Mouse (Mus musculus) limb, embryonic 10.5 days (tissue): ENCODE results near the gene Fscn3. TPM values are rescaled to one million over a fixed set of nuclear protein-coding genes. Genes with fewer than 3 reads are reported as not detected.

Experiments
- DNase-seq: peaks from one replicate; pipeline ENCODE4 v3.0.0-alpha.2; 2017; ENCODE audit warnings: low spot score
- H3K27ac ChIP-seq: fragments of 300-500 bp; sonication (generic); 2 replicates; pipeline ENCODE4 v1.5.1; 2016; ENCODE audit warnings: mild to moderate bottlenecking
- H3K27me3 ChIP-seq: fragments of 300-500 bp; sonication (generic); 2 replicates; pipeline ENCODE4 v1.6.1; 2016; ENCODE audit warnings: low read depth, mild to moderate bottlenecking; ENCODE audit not compliant: poor library complexity, severe bottlenecking
- H3K36me3 ChIP-seq: fragments of 300-500 bp; sonication (generic); 2 replicates; pipeline ENCODE4 v1.6.1; 2016; ENCODE audit warnings: mild to moderate bottlenecking, moderate library complexity
- H3K4me1 ChIP-seq: fragments of 300-500 bp; sonication (generic); 2 replicates; pipeline ENCODE4 v1.6.1; 2016
- H3K4me3 ChIP-seq: fragments of 300-500 bp; sonication (generic); 2 replicates; pipeline ENCODE4 v1.5.1; 2016; ENCODE audit warnings: mild to moderate bottlenecking, moderate library complexity
- H3K9me3 ChIP-seq: fragments of 300-500 bp; sonication (generic); replicated peaks from 2 replicates; pipeline ENCODE4 v1.6.1; 2016; ENCODE audit warnings: mild to moderate bottlenecking
- WGBS: fragments of 180-500 bp; shearing (Covaris S2); methylation state at CpG from one replicate; pipeline ENCODE4 v1.1.7; 2016; 5-methylcytosine and 5-hydroxymethylcytosine counted together
- polyA plus RNA-seq: library from polyadenylated mRNA; unstranded; fragments of >200 nt; fragmentation: Nextera tagmentation; extraction: Ambion mirVana; gene quantifications from 2 replicates; pipeline ENCODE4 v1.2.1, GENCODE M21; 2016

Fscn3 gene
- not detected in 2 replicates for polyA plus RNA-seq

DNA sequence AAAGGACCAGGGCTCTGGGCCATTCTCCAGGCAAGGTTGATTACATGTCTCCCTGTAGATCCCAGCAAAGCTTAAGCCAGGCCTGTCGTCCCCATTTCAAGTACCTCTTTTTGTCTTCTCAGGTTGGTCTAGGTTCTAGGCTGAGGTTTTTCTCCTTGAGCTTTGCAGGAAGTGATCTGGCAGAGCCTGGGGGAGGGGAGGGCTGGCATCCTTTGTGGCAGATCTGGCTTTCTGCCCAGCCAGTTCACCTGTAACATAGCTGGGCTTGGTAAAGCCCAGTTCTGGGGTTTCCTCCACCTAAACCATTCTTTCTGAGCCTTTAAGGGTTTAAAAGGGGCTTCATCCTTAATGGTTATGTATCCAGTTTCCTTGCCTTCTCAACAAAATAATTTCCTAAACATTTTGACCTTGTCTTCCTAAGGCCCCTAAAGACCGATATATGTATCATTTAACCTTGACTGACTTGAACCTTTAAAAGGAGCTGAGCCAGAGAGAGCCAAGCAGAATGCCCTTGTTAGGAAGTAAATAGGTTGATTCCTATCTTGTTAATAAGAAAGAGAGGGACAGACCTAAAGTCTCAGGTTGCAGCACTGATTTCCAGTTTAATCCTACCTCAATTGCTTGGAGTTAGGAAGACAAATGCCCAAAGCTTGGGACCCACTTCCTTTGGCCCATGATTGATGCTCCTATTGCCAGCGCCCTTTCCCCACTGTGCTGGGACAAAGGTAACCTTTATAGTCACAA is at the start of gene Fscn3:
Gene Fscn3 (plus strand): TSS at position 694 of the 744 bp plus-strand sequence.
- H3K4me3 ChIP-seq: no peak within 1 kb of the TSS
- peaks cover 9% of the 10 kb centered on the region for H3K4me1 ChIP-seq
- H3K27me3 ChIP-seq: no peaks in the 10 kb centered on the region
- no peaks in the 10 kb centered on the region for H3K9me3 ChIP-seq
- peaks cover 27% of the 10 kb centered on the region for H3K36me3 ChIP-seq
- no peak within 1 kb of the TSS for H3K27ac ChIP-seq
- DNase-seq: no peak
- WGBS: 84% methylated on average over 3 of the region's 3 CpGs

DNA sequence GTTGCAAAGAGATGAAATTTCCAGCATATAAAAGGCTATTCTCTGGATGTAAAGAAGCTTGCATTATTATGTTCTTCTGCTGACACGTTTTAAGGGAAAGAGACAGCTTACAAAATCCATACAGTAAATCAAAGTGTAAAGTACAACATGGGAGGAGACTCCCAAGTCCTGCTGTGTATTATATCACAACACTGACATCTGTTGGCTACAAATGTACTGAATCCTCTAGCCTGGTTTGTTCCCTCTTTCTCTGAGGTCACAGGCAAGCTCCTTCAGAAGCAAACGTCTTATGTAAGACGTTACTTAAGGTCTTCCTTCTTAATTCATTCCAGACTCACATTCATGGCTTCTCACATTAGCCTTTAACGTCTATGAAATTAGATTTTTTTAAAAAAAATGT is 45.6 kb upstream of the Fscn3 start:
- no peaks in the 10 kb centered on the region for H3K9me3 ChIP-seq
- H3K4me3 ChIP-seq: no peak overlapping the region
- WGBS: 51% methylated on average over 4 of the region's 4 CpGs
- DNase-seq: no peak
- H3K27me3 ChIP-seq: no peaks in the 10 kb centered on the region
- H3K36me3 ChIP-seq: no peaks in the 10 kb centered on the region
- H3K4me1 ChIP-seq: no peaks in the 10 kb centered on the region
- H3K27ac ChIP-seq: no peak overlapping the region

DNA sequence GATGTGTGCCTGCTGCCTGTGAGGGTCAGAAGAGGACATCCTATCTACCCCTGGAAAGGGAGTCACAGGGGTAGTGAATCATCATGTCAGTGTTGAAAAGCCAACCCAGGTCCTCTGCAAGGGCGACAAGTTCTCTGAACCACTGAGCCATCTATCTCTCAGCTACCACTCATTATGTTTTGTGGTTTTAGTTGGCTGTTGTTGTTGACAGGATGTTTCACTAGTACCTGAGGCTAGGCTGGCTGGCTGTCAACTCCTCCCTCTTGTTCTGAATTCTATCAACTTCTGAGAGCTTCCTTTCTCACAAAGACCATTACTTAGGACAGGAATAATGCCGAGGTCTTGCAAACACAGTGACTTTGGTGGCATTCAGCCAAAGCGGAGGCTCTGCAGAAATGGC is 42.4 kb upstream of the Fscn3 start:
- H3K4me1 ChIP-seq: no peaks in the 10 kb centered on the region
- H3K9me3 ChIP-seq: no peaks in the 10 kb centered on the region
- WGBS: 86% methylated on average over 3 of the region's 3 CpGs

DNA sequence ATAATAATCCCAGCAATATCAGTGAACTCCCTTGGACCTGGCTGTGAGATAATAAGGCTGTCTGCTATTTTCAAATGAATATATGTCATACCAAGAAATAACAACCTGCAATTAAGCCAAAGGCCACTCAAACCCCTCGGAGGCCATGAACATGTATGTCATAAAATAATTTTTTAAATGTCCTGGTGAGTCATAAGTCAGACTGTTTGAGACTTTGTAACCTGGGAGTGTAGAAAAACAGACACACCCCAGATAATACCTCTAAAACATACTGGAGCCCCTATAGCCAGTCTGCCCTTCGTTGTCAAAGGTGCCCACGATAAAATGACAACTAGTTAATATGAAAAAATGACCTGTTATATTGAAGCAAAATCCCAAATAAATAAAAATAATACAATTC is 38.6 kb upstream of the Fscn3 start:
- H3K4me1 ChIP-seq: no peaks in the 10 kb centered on the region
- DNase-seq: no peak
- H3K4me3 ChIP-seq: no peak overlapping the region
- no peak overlapping the region for H3K27ac ChIP-seq
- H3K27me3 ChIP-seq: 0 out of 2 replicates have a peak, but pooled peaks cover 3% of the 10 kb centered on the region
- H3K9me3 ChIP-seq: no peaks in the 10 kb centered on the region
- H3K36me3 ChIP-seq: no peaks in the 10 kb centered on the region
- 91% methylated on average over 3 of the region's 3 CpGs for WGBS

More for the DNA sequence above, 42.4 kb upstream of the Fscn3 start:
- DNase-seq: no peak
- H3K36me3 ChIP-seq: no peaks in the 10 kb centered on the region
- H3K4me3 ChIP-seq: no peak overlapping the region
- H3K27me3 ChIP-seq: no peaks in the 10 kb centered on the region
- H3K27ac ChIP-seq: no peak overlapping the region

DNA sequence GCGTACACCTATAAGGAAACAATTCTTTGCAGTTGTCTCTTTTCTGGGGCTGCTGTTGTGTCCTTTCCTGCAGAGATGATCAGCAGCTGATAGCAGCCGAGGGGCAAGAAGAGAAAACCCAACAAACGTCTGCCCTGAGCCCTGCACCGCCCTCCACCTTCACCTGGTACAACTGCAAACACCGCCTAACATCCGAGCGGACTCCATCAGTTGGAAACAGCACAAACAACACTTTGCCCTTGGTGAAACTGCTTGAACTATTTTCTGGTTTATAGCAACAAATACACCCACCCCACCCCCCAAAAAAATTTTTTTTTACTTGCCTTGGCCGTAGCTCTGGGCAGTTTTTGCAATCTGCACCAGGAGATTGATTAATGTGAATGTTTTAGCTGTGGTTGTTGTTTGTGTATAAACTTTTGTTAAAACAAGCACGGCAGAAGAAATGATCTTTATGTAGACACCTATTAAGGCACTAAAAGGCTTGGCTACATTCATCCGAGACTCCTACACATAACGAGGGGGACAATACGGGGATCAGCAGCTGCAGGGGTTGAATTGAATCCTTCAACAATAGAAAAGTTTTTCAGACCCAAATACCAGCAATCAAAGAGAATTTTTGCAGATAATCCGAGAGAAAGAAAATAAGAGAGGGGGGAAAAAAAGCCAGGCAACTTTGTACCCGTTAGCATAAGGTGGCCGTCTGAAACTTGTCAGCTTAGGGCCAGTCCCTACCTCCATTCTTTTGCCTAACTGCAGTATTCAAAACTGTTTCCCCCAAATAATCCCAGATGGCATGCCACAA is 31.3 kb upstream of the Fscn3 start:
- no peak for DNase-seq
- Histone ChIP-seq H3K27me3 (peaks cover 54% of the 10 kb centered on the region), H3K9me3 (no peaks in the 10 kb centered on the region), H3K36me3 (no peaks in the 10 kb centered on the region), H3K4me1 (peaks cover 11% of the 10 kb centered on the region), H3K27ac (no peak overlapping the region), H3K4me3 (peak overlapping the region; percentile 55; the same call in 1 of the 2 replicates)
- WGBS: 30% methylated on average over 15 of the region's 15 CpGs

DNA sequence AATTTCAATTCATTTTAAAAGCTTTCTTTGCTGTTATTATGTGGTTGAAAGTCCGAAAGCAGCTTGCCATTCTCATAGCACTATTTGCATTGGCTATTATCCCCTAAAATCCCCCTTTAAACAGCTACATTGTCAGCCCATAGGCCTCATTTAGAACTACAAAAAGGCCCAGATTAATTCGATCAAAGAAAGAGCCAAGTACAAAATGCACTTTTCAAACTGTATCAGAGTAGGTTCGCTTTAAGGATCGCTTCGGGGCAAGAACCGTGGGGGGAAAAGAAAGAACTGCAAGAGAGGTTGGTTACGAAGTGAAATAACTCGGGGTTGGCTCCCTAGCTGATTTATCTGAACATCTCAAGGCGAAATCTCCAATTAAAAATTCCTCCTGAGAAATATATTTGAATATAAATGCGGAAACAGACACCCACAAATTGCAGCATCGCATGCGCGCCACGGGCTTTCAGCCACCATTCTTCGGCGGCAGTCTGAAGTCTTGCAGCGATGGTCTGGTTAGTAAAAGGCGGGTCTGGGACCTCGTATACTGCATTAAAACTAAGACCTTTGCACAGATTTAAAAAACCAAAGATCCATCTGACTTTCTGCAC is 30.6 kb upstream of the Fscn3 start:
- Histone ChIP-seq H3K36me3 (no peaks in the 10 kb centered on the region), H3K27me3 (peaks cover 54% of the 10 kb centered on the region), H3K4me1 (peaks cover 11% of the 10 kb centered on the region), H3K9me3 (no peaks in the 10 kb centered on the region), H3K27ac (peak overlapping the region; percentile 77), H3K4me3 (peak overlapping the region; percentile 55)
- 2% methylated on average over 19 of the region's 19 CpGs for WGBS
- peak; percentile 56 for DNase-seq

DNA sequence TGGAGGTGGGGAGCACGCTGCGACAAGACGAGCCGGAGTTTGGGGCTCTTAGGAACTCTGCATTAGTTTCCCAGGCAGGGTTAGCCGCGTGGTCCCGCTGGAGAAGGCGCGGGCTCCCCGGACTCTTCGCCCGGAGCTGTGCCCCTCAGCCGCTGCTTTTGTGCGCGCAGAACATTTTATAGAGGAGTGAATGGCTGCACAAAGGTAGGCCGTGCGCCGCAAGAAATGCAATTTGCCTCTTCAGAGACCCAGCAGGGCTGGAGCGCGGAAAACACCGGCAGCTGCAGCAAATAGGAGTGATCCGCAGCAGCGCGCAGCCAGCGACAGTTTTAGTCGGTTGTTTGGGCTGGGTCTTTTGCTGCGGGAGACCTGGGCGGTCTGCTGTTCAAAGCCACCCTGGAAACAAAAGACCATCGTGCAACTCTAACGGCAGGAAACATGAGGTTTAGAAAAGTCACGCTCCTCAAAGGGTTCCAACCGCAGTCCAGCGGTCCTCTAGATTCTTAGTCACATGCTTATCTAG is 29.8 kb upstream of the Fscn3 start, which contains the start of gene Zfp800:
Gene Zfp800 (minus strand): TSS at position 325 of the 523 bp plus-strand sequence.
- peak within 1 kb of the TSS; percentile 55 for H3K4me3 ChIP-seq
- peaks cover 11% of the 10 kb centered on the region for H3K4me1 ChIP-seq
- no peaks in the 10 kb centered on the region for H3K9me3 ChIP-seq
- peak within 1 kb of the TSS; percentile 77 for H3K27ac ChIP-seq
- H3K36me3 ChIP-seq: no peaks in the 10 kb centered on the region
- H3K27me3 ChIP-seq: peaks cover 54% of the 10 kb centered on the region
- WGBS: under 1% methylated on average over 33 of the region's 33 CpGs
- peak; percentile 77 for DNase-seq

DNA sequence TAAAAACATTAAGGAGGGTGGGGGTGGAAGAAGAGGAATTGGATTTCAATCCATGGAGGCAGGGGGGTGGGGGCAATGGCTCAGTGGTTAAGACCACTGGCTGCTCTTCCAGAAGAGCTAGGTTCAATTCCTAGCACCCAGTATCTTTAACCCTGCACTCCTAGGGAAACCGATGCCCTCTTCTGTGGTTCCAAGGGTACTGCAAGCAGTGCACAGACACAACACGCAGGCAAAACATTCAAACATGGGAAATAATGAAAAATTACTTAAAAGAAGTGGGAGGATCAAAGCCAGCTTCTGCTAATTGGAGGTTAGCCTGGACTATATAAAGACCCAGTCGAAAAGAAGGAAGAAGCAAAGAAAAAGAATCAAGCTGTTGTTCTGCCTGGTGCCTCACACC is 28.9 kb upstream of the Fscn3 start:
- H3K36me3 ChIP-seq: no peaks in the 10 kb centered on the region
- WGBS: 78% methylated on average over 3 of the region's 3 CpGs
- peaks cover 11% of the 10 kb centered on the region for H3K4me1 ChIP-seq
- H3K9me3 ChIP-seq: no peaks in the 10 kb centered on the region
- no peak for DNase-seq
- no peak overlapping the region for H3K27ac ChIP-seq
- H3K27me3 ChIP-seq: peaks cover 54% of the 10 kb centered on the region
- no peak overlapping the region for H3K4me3 ChIP-seq

DNA sequence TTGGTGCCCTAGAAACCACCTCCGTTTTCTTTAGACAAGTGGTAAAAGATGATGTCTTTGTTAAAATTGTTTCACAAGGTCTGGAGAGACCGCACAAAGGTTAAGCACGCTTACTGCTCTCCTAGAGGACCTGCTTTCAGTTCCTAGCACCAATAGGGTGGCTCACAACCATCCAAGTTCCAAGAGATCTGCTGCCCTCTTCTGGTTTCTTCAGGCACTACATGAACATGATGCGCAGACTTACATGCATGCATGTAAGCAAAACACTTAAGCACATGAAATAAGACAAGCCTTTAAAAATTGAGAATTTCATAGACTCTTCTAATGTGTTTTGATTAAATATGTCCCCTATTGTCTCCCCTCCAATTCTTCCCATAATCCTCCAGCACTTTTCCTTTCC is 27.8 kb upstream of the Fscn3 start:
- no peak for DNase-seq
- H3K9me3 ChIP-seq: no peaks in the 10 kb centered on the region
- no peaks in the 10 kb centered on the region for H3K36me3 ChIP-seq
- H3K27ac ChIP-seq: no peak overlapping the region
- no peak overlapping the region for H3K4me3 ChIP-seq
- peaks cover 47% of the 10 kb centered on the region for H3K27me3 ChIP-seq
- 87% methylated on average over 4 of the region's 4 CpGs for WGBS
- H3K4me1 ChIP-seq: peaks cover 11% of the 10 kb centered on the region

DNA sequence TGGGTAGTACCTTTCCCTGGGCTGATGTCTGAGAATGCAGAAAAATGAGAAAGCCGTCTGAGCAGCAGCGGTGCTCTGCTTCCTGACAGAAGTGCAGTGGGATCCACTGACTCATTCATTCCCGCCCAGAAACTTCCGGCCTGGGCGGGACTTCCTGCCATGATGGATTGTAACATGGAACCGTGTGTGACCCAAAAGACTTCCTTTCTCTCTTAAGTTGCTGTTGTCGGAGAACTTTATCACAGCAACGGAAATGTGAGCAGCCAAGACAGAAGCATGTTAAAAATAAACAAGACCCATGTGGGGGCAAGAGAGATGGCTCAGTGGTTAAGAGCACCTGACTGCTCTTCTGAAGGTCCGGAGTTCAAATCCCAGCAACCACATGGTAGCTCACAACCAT is 17.5 kb upstream of the Fscn3 start:
- H3K27me3 ChIP-seq: no peaks in the 10 kb centered on the region
- DNase-seq: no peak
- no peak overlapping the region for H3K27ac ChIP-seq
- no peaks in the 10 kb centered on the region for H3K4me1 ChIP-seq
- peaks cover 5% of the 10 kb centered on the region for H3K36me3 ChIP-seq
- no peaks in the 10 kb centered on the region for H3K9me3 ChIP-seq
- 86% methylated on average over 9 of the region's 9 CpGs for WGBS
- no peak overlapping the region for H3K4me3 ChIP-seq

DNA sequence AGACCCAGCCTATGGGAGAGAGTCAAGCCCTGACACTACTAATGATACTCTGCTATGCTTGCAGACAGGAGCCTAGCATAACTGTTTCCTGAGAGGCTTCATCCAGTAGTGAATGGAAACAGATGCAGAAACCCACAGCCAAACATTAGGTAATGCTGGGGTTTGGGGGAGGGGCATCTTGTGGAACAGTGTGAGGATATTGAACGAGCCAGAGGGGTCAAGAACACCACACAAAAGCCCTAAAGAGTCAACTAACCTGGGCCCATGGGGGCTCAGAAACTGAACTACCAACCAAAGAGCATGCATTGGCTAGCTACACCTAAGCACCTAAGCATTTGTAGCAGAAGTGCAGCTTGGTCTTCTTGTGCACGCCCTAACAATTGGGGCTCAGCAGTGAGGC is 16.4 kb upstream of the Fscn3 start:
- no peak for DNase-seq
- Histone ChIP-seq H3K4me3 (no peak overlapping the region), H3K4me1 (no peaks in the 10 kb centered on the region), H3K27me3 (no peaks in the 10 kb centered on the region), H3K36me3 (peaks cover 17% of the 10 kb centered on the region), H3K27ac (no peak overlapping the region), H3K9me3 (no peaks in the 10 kb centered on the region)
- 79% methylated on average over 2 of the region's 2 CpGs for WGBS

DNA sequence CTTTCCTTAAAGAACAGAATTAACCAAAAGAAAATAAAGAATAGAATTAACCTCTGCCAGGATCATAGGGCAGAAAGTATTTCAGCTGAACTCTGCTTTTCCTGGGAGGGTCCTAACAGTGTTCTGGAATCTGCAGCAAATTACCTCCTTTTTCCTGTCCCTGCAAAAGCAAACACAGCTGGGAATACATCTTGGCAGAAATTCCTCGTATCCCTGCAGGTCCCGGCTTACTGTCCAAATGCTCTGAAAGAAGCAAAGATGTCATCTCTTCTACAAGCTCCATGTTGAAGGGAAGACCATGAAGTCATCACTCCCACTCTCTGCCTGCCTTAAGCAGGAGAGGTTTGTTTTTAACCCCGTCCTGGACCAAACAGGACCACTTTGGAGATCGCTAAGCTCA is 10.6 kb upstream of the Fscn3 start:
- no peak for DNase-seq

More for the DNA sequence above, 10.6 kb upstream of the Fscn3 start:
- peaks cover 24% of the 10 kb centered on the region for H3K4me1 ChIP-seq
- peaks cover 47% of the 10 kb centered on the region for H3K36me3 ChIP-seq
- WGBS: 91% methylated on average over 4 of the region's 4 CpGs
- no peaks in the 10 kb centered on the region for H3K9me3 ChIP-seq
- no peak overlapping the region for H3K27ac ChIP-seq
- H3K4me3 ChIP-seq: no peak overlapping the region
- no peaks in the 10 kb centered on the region for H3K27me3 ChIP-seq
